Mouse (Mus musculus): ENCODE results near the gene Zbtb7b.

Gene Zbtb7b

DNA sequence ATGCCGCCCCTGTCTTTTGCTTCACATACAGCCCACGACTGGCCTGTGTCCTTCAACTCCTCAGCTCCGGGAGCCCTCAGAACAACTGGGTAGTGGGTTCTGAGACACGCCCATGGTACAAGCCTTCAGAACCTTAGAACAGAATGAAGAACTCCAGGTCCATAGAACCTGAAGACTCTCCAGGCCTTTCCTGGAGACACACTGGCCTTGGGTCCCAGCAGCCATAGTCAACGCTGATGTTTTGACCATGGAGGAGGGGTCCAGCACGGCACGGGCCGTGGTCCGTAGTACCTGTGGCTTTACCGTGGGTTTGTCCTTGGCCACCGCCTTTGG is 29.5 kb downstream of the Zbtb7b start, which contains the start of gene Dcst1:
Gene Dcst1, minus strand, starts transcription at position 101 of the 333 bp plus-strand sequence.
- DNase-seq: no peak

DNA sequence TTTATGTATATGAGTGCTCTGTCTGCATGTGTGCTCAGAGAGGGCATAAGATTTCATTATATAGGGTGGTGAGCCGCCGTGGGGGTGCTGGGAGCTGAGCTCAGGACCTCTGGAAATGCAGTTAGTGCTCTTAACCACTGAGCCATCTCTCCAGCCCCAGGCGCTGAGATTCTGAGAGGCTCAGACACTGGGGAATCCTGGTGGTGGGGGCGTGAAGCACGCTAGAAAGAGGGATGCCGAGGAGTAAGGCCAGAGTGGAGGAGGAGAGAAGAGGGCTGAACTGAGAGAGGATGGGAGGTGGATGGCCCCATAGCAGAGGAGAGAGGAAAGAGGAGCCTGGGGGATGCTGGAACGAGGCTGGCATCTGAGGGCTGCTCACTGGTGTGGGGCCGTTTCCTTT is 29.9 kb downstream of the Zbtb7b start:
- DNase-seq: no peak

DNA sequence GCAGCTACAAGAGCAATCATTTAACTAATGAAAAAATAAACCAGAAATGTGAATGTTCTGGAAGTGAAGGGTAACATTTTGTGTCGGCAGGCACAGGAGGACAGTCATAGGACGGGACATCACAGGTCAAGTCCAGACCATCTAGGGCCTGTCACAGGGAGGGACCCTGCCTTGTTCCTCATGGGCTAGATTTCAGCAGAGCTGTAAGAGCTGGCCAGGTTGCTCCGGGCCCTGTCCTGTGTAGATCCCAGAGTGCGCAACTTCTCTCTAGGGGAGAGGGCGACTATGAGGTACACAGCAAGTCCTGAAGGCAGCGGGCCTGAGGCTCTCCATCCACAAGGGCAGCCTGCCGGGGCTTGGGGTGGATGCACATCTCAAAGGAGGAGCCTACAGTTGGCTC is 32.9 kb downstream of the Zbtb7b start, which contains the start of gene Dcst2:
Gene Dcst2, plus strand, starts transcription at position 301 of the 400 bp plus-strand sequence.
- DNase-seq: no peak

DNA sequence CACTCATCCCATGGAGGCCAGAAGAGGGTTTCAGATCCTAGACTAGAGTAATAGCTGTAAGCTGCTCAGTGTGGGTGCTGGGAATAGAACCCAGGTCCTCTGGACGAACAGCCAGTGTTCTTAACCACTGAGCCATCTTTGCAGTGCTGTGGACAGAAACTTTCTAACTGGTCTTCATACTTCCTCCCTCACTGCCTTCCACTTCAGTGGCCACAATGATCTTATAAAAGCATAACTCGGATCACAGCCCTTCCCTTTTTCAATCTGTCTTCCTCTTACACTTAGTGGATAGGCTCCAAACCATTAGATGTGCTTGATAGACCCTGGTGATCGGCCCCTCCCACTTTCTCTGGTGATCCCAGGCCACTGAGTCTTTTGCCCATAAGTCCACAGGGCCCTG is 34.3 kb downstream of the Zbtb7b start:
- DNase-seq: no peak

DNA sequence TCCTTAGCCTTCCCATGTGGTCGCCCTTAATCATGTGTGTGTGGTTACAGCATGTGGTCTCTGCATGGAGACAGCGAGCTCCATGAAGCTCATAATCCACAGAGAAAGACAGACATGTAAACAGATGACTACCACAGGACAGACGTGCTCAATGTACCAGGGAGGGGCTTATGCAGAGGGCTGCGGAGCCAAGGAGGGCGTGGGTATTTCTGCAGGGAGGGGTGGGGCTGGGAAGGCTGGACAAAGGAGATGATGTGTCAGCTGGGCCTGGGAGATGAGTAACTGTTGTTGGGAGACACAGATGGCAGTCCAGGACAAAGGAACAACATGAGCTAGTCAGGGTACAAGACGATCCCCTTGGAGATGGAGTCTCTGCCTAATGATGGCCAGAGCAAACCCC is 34.9 kb downstream of the Zbtb7b start:
- no peak for DNase-seq

DNA sequence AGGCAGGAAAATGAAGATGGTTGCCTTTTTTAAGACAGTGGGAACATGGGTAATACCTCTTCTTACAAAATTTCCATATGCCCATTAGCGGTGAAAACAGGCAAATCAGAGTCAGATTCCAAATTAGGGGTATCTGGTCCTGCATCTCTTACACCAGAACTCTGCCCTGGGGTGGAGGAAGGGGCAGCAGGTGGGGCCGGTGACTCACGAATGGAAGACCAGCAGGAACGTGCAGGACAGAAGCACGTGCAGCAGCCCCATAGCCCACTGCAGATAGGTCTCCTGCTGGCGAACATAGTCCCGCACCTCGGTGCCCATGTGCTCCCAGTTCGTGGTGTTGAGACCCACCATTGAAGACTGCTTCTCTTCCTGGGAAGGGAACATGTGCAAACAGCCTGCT is 38.5 kb downstream of the Zbtb7b start:
- no peak for DNase-seq

DNA sequence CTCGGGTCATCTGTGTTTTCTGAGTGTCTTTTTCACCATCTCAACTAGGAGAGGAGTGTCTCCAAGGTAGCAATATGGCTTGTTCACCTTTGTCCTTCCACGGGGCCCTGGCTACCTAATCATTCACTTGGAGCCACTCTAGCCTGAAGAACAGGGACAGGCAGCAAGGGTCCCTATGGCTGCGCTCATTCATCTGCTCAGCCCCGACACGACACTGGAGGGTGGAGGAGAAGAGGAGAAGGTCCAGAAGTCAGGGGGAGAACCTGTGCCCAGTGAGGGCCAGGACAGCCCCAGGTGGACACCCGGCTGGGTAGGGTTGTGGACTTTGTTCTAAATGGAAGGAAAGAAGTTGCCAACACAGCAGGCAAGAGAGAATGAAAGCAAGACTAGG is 39.1 kb downstream of the Zbtb7b start:
- peak; percentile 81 for DNase-seq

DNA sequence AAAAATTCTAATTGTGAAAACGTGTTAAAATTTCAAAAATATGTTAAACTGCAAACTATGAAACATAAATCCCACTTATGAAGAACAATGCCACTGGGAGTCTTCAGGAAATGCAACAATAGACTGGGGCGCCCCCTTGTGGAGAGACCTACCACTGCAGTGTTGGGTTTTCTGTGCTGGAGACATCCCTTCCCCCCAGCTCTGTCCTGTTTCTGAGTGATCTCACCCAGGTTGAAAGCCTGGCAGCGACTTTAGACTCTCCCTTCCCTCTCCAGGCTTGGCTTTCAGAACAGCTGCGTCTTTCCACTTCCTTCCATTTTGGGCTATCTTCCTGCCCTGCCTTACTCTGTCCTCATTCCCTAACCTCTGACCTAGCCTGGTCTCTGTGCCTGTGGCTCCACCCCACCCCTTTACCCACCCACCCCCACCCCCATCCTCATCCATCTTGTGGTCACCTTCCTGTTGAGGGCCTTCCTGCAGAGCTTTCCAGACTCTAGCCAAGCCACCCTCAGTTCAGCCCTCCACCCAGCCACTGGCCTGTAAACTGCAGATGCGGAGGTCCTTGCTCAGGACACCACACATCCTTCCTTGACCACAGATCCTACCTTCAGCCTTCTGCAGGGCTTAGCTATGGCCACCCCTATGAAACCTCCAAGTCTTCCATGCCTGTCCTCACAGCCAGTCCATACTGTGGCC is 39.6 kb downstream of the Zbtb7b start:
- DNase-seq: peak; percentile 97

DNA sequence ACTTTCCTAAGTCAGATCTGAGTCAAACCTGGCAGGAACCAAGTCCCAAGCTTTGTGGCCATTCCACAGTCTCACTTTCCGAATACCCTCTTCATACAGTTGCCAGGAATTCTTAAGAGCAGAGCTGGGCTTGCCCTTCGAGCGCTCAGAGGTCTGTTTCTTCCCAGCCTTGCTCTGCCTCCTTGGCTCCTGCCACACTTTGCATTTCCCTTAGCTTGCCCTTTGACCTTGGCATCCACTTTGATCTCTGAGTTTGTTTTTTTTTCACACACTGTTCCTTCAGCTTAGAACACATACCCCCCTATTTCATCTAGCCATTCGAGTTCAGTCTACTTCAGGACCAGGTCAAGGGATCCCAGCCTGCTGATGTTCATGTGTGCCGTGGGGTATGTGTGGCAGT is 43.3 kb downstream of the Zbtb7b start:
- DNase-seq: peak; percentile 80

DNA sequence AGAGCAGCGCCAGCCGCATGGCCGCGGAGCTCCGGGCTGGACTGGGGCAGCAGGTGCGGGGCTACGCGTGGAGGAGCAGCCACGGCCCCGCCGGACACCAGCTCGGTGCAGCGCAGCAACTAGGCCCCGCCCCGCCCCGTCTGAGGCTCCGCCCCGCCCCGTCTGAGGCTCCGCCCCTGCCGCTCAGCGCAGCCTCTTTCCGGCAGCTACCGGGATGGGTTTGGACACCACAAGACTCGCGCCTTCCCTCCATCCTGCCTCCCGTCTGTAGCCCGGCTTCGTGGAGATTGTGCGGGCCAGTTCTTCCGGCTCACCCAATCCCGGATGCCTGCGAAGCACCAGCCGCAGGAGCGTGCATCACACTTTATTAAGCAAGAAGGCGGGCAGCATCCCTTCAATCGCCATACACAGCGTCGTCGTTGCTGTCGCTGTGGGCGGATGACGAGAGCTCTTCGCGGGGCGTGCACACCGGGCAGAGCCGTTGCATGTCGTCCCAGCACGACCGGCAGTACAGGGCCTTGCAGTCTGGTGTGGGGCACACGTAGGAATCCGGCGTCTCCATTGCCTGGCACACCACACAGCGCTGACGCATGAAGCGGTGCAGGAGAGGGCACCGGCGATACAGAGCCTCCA is 44.6 kb downstream of the Zbtb7b start, which contains the start of gene Adam15:
Gene Adam15, minus strand, starts transcription at position 128 of the 633 bp plus-strand sequence.
- DNase-seq: peak; percentile 93

DNA sequence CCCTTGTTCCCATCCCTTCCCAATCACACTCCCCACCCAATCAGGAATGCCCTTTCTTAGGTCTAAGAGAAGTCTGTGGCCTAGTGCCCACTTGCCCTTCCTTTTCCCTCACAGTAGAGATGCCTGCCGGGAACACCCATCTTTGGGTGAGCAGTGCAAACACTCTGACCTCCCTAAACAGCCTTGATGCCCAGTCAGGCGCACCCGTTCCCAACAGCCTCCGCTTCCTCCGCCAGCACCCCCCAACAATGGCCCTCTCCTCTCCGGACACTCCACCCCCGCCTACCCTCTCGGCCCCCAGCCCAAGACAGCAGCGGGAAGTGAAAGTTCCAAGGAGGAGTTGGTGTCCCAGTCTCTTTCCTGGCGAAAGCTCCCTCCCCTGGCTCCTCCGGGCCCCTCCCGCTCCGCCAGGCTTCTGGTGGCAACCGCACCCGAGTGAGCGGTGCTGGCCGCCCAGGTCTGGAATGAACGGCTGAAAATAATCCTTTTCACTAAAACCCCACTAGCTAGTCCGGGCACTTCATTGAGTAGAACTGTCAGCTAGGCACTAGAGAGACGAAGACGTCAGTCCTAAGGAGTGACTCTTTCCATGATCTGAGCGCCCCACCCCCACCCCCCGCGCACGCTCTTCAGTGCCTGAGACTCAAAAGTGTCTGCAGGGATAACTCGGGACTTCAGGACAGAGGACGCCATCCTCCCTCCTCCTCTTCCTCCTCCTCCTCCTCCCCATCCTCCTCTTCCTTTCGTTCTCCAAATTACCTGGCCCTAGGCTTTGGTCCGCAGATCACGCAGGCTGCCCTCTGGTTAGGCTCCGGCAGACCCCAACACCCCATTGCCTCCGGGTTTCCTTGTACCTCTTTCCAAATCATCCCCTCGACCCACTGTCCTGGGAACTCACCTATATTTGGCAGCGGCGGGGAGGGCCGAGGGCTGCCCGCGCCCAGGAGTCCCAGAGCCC is 45.4 kb downstream of the Zbtb7b start:
- peak; percentile 51 for DNase-seq

DNA sequence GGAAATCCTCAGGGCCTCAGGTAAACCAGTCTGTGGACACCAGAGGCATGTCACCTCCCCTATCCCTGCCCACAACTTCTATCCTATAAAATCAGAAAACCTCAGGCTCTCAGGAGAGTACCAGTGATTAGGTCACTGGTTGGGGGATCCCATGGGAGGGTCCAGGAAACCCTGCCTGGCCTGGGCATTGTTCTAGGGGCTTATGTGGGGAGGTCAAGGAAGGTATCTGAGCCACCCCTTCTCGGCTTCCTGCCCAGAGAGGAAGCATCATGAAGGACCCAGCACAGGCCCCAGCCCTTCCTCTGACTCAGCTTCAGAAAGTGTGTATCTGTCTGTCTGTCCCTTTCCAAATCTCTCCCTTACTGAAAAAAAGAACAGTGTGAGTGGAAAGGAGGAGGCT is 46.7 kb downstream of the Zbtb7b start:
- DNase-seq: no peak

DNA sequence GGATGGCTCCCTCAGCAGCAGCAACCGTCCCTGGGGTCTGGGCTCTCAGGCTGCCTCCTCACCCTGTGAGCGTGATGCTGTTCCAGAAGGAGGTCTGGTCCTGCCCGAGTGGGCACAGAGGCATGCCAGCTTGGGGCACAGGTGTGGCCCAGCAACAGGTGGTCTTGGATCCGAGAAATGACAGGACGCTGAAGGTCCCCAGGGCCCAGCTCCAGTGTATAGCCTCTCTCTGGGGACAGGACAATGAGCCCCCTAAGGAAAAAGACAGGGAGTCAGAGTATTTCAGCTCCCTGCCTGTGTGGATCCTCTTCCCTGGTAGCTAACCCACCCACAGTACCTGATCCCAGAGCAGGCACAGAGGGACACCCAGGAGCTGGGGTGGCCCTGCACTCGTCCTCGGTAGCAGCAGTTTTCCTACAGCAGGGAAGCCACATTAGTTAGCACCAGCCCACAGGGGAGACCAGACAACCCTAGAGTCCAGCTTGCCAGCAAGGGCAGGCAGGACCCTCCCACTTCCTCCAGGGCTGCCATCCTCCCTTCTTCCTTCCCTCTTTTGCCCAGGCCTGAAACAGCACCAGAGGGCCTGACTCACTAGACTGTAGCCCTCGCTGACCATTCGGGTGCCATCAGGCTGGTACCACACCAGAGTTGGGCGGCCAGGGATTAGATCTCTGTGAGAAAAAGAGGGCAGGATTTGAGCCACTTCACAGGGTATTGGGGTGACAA is 47.6 kb downstream of the Zbtb7b start:
- no peak for DNase-seq

DNA sequence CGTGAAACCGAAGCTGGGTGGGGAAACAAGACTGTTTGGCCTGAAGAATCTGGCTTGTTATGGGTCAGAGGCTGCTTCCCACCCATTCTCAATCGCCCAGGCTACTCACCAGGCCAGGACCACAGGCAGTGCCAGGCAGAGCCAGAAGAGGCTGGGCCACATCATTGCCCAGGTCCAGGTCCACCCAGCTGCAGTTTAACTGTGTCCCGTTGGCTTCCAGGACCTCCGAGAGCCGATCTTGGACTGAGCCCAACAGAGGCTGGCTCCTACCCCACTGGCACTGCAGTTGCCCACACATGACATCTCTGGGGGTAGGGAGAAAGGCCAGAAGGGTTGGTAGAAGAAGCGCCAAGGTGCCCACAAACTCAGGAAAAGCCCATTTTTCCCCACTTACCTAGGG is 51.3 kb downstream of the Zbtb7b start:
- DNase-seq: peak; percentile 52

DNA sequence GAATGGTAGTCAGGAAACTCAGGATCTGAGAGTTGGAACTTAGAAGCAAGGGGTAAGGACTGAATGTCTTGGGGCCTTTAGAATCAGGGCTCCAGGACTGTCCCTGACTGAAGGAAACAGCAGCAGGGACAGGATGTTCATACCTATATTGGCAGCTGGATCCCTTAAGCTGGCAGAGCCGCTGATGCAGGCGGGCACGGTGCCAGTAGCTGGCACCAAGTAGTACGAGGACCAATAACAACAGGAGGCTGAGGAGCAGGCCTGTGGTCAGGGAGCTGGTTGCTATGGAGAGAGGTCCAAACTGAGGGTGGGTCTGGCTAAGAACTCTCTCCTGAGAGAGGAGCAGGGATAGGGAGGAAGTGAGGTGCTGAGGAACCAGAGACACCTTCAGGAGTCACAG is 52.8 kb downstream of the Zbtb7b start:
- DNase-seq: no peak

DNA sequence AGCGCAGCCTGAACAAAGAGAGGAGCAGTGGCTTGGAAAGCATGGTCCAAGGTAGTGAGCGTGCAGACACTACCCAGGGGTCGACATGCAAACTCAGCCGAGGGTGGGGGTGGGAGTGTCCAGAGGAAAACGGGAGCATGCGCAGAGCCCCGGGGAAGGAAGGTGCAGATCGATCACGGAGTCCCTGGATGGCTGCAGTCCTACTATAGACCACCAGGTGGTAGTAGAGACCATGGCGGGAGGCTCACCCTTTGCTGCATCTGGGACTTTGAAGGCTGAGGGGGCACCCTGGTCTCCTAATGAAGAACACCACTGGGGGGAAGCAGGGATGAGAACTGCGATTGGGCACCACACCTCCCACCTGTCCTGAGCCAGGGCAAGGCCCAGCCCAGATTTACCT is 54.1 kb downstream of the Zbtb7b start:
- peak; percentile 78 for DNase-seq

DNA sequence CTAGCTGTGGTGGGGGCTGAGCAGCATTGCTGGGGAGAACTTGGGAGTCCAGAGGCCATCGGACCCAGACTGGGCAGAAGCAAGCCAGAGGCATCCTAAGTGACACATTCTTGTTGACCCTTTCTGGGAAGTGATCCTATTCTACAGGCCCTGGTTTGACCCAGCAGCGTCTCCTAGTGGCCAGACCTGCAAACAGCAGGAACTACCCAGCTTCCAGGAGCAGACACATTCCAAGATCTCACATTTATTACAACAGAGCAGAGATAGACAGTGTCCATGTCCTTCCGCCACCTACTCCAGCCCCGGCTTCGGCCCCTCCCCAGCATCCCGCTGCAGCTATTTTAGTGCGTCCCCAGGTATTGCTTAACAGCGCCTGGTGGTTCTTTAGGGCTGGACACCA is 55.2 kb downstream of the Zbtb7b start:
- peak; percentile 84 for DNase-seq

DNA sequence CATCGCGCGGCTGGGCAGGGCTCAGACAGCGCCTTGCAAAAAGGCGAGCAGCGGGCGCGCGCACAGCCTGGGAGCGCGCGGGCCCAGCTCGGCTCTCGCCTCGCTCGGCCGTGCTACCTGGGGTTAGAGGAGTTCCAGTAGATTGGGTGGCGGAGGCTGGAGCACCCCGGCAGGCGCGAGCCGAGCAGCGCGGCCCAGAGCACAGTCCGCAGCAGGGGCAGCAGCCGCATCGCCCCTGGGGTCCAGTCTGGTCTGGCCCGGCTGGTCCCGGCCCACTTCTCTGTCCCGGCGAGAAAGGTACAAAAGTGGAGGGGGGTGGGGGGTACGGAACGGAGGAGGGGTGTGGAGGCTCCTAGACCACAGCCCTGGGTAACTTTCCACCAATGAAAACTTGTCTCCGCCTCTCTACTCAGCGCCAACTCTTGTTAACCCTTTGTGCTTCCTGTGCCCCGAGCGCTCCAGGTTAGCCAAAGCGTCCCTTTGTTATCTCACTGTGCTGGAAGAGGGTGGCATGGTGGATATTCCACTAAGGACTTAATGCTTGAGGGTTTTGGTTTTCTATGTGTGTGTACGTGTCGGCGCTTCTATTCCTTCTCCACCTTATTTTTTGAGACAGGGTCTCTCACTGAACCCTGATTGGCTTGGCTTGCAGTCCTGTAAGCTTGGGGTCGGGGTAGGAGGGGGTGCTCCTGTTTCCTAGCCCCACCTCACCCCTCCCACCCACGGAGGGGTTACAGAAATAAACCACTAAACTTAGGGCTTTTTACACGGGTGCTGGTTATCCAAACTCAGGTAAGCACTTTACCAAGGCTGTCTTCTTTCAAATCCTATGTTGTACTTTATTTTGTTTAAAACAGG is 56.6 kb downstream of the Zbtb7b start, which contains the start of gene Efna4:
Gene Efna4, minus strand, starts transcription at position 308 of the 858 bp plus-strand sequence.
- peak; percentile 62 for DNase-seq

DNA sequence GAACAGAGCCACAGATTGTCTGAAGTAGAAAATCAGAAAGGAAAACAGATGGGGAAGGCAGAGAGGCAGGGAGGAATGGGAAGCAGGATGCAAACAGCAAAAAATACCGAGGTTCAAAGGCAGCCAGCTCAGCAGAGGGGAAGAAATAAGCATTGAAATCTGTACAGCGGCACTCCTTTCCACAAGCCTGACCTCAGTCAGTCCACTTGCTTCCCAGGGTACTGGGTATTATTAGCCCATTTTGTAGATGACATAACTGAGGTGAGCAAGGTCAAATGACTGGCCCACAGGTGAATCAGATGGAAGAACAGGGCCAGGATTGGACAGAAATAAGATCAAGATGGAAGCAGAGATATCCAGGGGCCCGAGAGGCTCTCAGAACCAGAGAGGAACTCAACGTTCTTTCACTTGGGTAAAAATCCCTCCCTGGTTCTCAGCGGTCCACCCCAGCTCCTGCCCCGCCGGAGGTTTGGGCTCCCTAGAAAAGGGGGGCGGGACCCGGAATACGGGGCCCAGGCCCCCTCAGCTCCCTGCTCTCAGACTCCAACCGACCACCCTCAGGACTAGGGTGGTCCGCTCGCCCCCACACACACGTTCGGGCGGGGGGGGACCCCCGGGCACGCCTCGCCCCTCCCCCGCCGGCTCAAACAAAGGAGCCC is 57.4 kb downstream of the Zbtb7b start:
- DNase-seq: no peak

DNA sequence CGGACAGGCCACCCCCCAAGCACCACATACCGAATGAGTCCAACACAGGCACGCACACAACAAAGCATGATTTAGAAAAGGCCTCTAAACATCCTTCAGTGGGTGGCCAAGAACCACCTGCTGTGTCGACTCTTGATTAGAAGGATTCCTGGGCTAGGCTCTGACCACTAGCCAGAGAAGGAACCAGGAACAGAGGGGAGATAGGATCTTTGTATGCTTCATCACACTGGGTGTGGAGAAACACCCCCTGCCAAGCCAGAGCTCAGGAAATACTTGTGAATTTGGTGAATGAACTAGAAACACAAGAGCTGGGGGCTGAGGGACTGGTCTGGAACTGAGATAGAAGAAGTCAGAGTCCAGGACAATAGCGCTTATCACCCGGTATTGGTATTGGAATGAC is 58.0 kb downstream of the Zbtb7b start:
- no peak for DNase-seq

DNA sequence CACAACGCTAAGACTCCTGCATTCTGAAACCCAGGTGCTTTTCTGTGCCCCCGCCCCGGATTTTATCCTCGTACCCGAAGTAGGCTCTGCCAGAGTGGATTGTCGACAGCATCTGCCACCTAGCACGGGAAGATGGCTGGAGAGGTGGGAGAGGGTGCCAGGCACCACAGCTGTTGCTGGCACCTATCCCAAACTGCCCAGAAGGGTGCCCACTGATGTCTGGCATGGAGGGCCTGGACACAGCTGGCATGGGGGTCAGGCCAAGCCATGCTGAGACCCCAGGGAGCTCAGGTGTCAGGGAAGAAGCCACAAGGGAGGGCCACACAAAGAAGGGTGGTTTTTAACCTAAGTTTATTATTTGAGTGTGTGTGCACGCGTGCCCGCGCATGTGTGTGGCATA is 61.5 kb downstream of the Zbtb7b start:
- no peak for DNase-seq
